Mouse (Mus musculus) macrophage (primary cell): Measurements from ENCODE around the gene Cc2d2b. TPM values are rescaled to one million over a fixed set of nuclear protein-coding genes. Genes with fewer than 3 reads are reported as not detected.

ENCODE experiments used
- H3K27ac ChIP-seq: fragments of 350-480 bp; formaldehyde crosslinking; 2 replicates; pipeline ENCODE4 v1.9.0; 2021
- H3K36me3 ChIP-seq: fragments of 350-480 bp; formaldehyde crosslinking; 2 replicates; pipeline ENCODE4 v1.9.0; 2021; ENCODE audit errors: inconsistent target
- H3K4me3 ChIP-seq: fragments of 350-480 bp; formaldehyde crosslinking; 2 replicates; pipeline ENCODE4 v1.9.0; 2021; ENCODE audit errors: inconsistent target
- H3K79me2 ChIP-seq: fragments of 350-480 bp; formaldehyde crosslinking; 2 replicates; pipeline ENCODE4 v1.9.0; 2021; ENCODE audit errors: inconsistent target
- WGBS: methylation state at CpG from one replicate; pipeline ENCODE4 v1.1.7; 2026; ENCODE audit warnings: inconsistent platforms; ENCODE audit not compliant: missing documents; 5-methylcytosine and 5-hydroxymethylcytosine counted together
- polyA plus RNA-seq: library from polyadenylated mRNA; stranded (reverse); fragments of 250-400 nt; gene quantifications from 3 replicates; pipeline ENCODE4 v1.2.4, GENCODE M21; 2018; ENCODE audit warnings: inconsistent platforms

The Cc2d2b gene
- polyA plus RNA-seq, 1 experiment from 2014 or later, result not detected

- H3K4me3 ChIP-seq, result no peak overlapping the region
- H3K27ac ChIP-seq, result no peak overlapping the region
- peaks cover 75% of the 10 kb centered on the region for H3K36me3 ChIP-seq
- no peaks in the 10 kb centered on the region for H3K79me2 ChIP-seq
- WGBS, result 13% methylated on average over 12 of the region's 12 CpGs
These were observed 19.7 kb upstream of the Cc2d2b start for GRCm38 (mm10) chr19:40728732-40729420.

GRCm38 (mm10) chr19:40733409-40733808 lies 15.1 kb upstream of the Cc2d2b start:
- H3K4me3 ChIP-seq, result no peak overlapping the region
- H3K27ac ChIP-seq, result no peak overlapping the region
- WGBS, result 90% methylated on average over 10 of the region's 10 CpGs
- H3K79me2 ChIP-seq, result no peaks in the 10 kb centered on the region
- H3K36me3 ChIP-seq, result peaks cover 76% of the 10 kb centered on the region

- H3K36me3 ChIP-seq, result peaks cover 81% of the 10 kb centered on the region
- 75% methylated on average over 4 of the region's 4 CpGs for WGBS
- no peak overlapping the region for H3K4me3 ChIP-seq
- H3K27ac ChIP-seq, result no peak overlapping the region
- H3K79me2 ChIP-seq, result no peaks in the 10 kb centered on the region
These were observed 14.7 kb upstream of the Cc2d2b start for GRCm38 (mm10) chr19:40733849-40734248.

GRCm38 (mm10) chr19:40736680-40737512 lies 11.7 kb upstream of the Cc2d2b start:
- Histone ChIP-seq H3K27ac (no peak overlapping the region), H3K36me3 (peaks cover 66% of the 10 kb centered on the region), H3K79me2 (no peaks in the 10 kb centered on the region), H3K4me3 (no peak overlapping the region)
- 42% methylated on average over 17 of the region's 17 CpGs for WGBS

- Histone ChIP-seq H3K4me3 (no peak overlapping the region), H3K36me3 (peaks cover 66% of the 10 kb centered on the region), H3K79me2 (no peaks in the 10 kb centered on the region), H3K27ac (no peak overlapping the region)
- WGBS, result 87% methylated on average over 5 of the region's 5 CpGs
These were observed 10.9 kb upstream of the Cc2d2b start for GRCm38 (mm10) chr19:40737613-40738012.

GRCm38 (mm10) chr19:40738683-40739324 lies 9.7 kb upstream of the Cc2d2b start:
- Histone ChIP-seq H3K4me3 (no peak overlapping the region), H3K36me3 (peaks cover 55% of the 10 kb centered on the region), H3K79me2 (no peaks in the 10 kb centered on the region), H3K27ac (no peak overlapping the region)
- WGBS, result 94% methylated on average over 11 of the region's 13 CpGs

GRCm38 (mm10) chr19:40746603-40747002 lies 1.9 kb upstream of the Cc2d2b start:
- H3K36me3 ChIP-seq, result no peaks in the 10 kb centered on the region
- H3K4me3 ChIP-seq, result no peak overlapping the region
- WGBS, result 81% methylated on average over 4 of the region's 4 CpGs
- H3K27ac ChIP-seq, result no peak overlapping the region
- no peaks in the 10 kb centered on the region for H3K79me2 ChIP-seq

- H3K79me2 ChIP-seq, result no peaks in the 10 kb centered on the region
- no peak overlapping the region for H3K4me3 ChIP-seq
- no peak overlapping the region for H3K27ac ChIP-seq
- 23% methylated on average over 1 of the region's 2 CpGs for WGBS
- no peaks in the 10 kb centered on the region for H3K36me3 ChIP-seq
These were observed 5.8 kb downstream of the Cc2d2b start for GRCm38 (mm10) chr19:40754311-40754710.

- H3K27ac ChIP-seq, result no peak overlapping the region
- H3K36me3 ChIP-seq, result no peaks in the 10 kb centered on the region
- H3K79me2 ChIP-seq, result no peaks in the 10 kb centered on the region
- no peak overlapping the region for H3K4me3 ChIP-seq
- WGBS, result 96% methylated on average over 2 of the region's 2 CpGs
These were observed 11.5 kb downstream of the Cc2d2b start for GRCm38 (mm10) chr19:40760071-40760470.

- no peak overlapping the region for H3K27ac ChIP-seq
- peak overlapping the region; percentile 22 for H3K4me3 ChIP-seq
- no peaks in the 10 kb centered on the region for H3K36me3 ChIP-seq
- WGBS, result 52% methylated on average over 21 of the region's 22 CpGs
- no peaks in the 10 kb centered on the region for H3K79me2 ChIP-seq
These were observed 13.6 kb downstream of the Cc2d2b start for GRCm38 (mm10) chr19:40762023-40762759.

GRCm38 (mm10) chr19:40767189-40767588 lies 18.6 kb downstream of the Cc2d2b start:
- Histone ChIP-seq H3K79me2 (no peaks in the 10 kb centered on the region), H3K36me3 (no peaks in the 10 kb centered on the region), H3K4me3 (no peak overlapping the region), H3K27ac (no peak overlapping the region)
- 92% methylated on average over 2 of the region's 2 CpGs for WGBS

GRCm38 (mm10) chr19:40769341-40769770 lies 20.8 kb downstream of the Cc2d2b start:
- Histone ChIP-seq H3K79me2 (no peaks in the 10 kb centered on the region), H3K27ac (no peak overlapping the region), H3K36me3 (no peaks in the 10 kb centered on the region), H3K4me3 (no peak overlapping the region)
- 86% methylated on average over 7 of the region's 7 CpGs for WGBS

GRCm38 (mm10) chr19:40788004-40788714 lies 39.6 kb downstream of the Cc2d2b start:
- Histone ChIP-seq H3K4me3 (no peak overlapping the region), H3K36me3 (no peaks in the 10 kb centered on the region), H3K79me2 (no peaks in the 10 kb centered on the region), H3K27ac (no peak overlapping the region)
- WGBS, result 62% methylated on average over 13 of the region's 15 CpGs

- H3K27ac ChIP-seq, result no peak overlapping the region
- WGBS, result 26% methylated on average over 2 of the region's 2 CpGs
- no peaks in the 10 kb centered on the region for H3K36me3 ChIP-seq
- H3K79me2 ChIP-seq, result no peaks in the 10 kb centered on the region
- no peak overlapping the region for H3K4me3 ChIP-seq
These were observed 40.1 kb downstream of the Cc2d2b start for GRCm38 (mm10) chr19:40788715-40789084.
